ENCODE assay signal across 8 mouse cellular contexts in the genomic region with DNA sequence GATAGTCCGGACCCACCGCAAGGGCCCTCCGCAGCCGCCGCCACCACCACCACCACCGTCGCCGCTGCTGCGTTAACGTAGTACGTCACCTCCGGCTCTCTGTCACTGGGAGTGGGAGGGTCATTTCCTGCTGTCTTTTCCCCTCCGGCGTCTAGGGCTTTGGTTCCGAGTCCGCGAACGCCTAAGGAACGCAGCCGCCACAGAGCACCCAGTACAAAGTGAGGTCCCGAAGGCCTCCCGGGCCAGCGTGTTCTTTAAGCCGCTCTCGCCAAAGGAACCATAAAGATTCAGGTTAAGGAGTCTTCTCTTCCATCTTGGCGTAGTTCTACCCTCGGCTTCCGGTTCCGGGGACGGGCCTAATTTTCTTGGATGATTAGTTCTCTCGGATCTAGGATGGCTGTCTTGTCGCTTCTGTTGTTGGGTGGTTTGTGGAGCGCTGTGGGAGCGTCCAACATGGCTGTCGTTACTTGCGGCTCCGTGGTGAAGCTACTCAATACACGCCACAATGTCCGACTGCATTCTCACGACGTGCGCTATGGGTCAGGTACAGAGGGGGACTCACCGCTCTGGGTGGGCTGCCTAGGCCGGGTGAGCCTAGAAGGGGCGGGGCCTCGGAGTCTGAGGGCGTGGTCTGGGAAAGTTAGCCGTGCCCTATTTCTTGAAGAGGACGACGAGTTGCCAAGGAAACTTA. TPM values are rescaled to one million over a fixed set of nuclear protein-coding genes. Genes with fewer than 3 reads are reported as not detected.
DNase-seq lines count a peak whose midpoint lies in the region; ATAC-seq and TF ChIP-seq lines count a peak whose summit lies in the region.

A gene (plus strand): TSS at position 120 of the 691 bp plus-strand sequence.
A gene (minus strand): TSS at position 361 of the 691 bp plus-strand sequence.

- H3K36me3 ChIP-seq in forebrain, embryonic 10.5 days (replicated peaks): peaks cover 31% of the 10 kb centered on the region
- H3K36me3 ChIP-seq in heart, embryonic 15.5 days: peaks cover 7% of the 10 kb centered on the region; the same call in 1 of the 2 replicates
- peaks cover under 1% of the 10 kb centered on the region for H3K36me3 ChIP-seq in liver, embryonic 14.5 days (replicated peaks; ENCODE audit: control insufficient read depth, insufficient read depth, low read depth)
- H3K36me3 ChIP-seq in neural tube, embryonic 11.5 days (ENCODE audit: control insufficient read depth, insufficient read depth, low read length): no peaks in the 10 kb centered on the region; the same call in 1 of the 2 replicates
- H3K36me3 ChIP-seq in stomach, postnatal 0 days (ENCODE audit: control insufficient read depth, insufficient read depth, low read length): no peaks in the 10 kb centered on the region

- peak within 1 kb of the TSS; percentile 82 for H3K4me2 ChIP-seq in heart, embryonic 15.5 days
- peak within 1 kb of the TSS; percentile 86 for H3K4me2 ChIP-seq in liver, embryonic 14.5 days (ENCODE audit: low read depth)
- H3K4me2 ChIP-seq in neural tube, embryonic 11.5 days (ENCODE audit: low read depth): peak within 1 kb of the TSS; percentile 83
- peak within 1 kb of the TSS; percentile 77 for H3K4me2 ChIP-seq in stomach, postnatal 0 days (replicated peaks; ENCODE audit: low read depth)

- no peaks in the 10 kb centered on the region for H3K27me3 ChIP-seq in forebrain, embryonic 10.5 days (ENCODE audit: poor library complexity, severe bottlenecking)
- no peaks in the 10 kb centered on the region for H3K27me3 ChIP-seq in heart, embryonic 15.5 days
- H3K27me3 ChIP-seq in liver, embryonic 14.5 days (ENCODE audit: control insufficient read depth, insufficient read depth, low read length): no peaks in the 10 kb centered on the region
- no peaks in the 10 kb centered on the region for H3K27me3 ChIP-seq in neural tube, embryonic 11.5 days (ENCODE audit: control insufficient read depth, insufficient read depth, low read length)
- H3K27me3 ChIP-seq in stomach, postnatal 0 days (ENCODE audit: control insufficient read depth, insufficient read depth, low read length): no peaks in the 10 kb centered on the region

- under 1% methylated on average over 50 of the region's 50 CpGs for WGBS in forebrain, embryonic 10.5 days
- WGBS in heart, embryonic 15.5 days: under 1% methylated on average over 50 of the region's 50 CpGs
- WGBS in liver, embryonic 14.5 days (ENCODE audit: insufficient replicate concordance): under 1% methylated on average over 50 of the region's 50 CpGs
- under 1% methylated on average over 44 of the region's 50 CpGs for WGBS in neural tube, embryonic 11.5 days
- WGBS in stomach, postnatal 0 days: 0% methylated on average over 50 of the region's 50 CpGs

- peaks cover 36% of the 10 kb centered on the region for H3K4me1 ChIP-seq in forebrain, embryonic 10.5 days
- H3K4me1 ChIP-seq in heart, embryonic 15.5 days (replicated peaks): peaks cover 32% of the 10 kb centered on the region
- H3K4me1 ChIP-seq in liver, embryonic 14.5 days (replicated peaks; ENCODE audit: control insufficient read depth in 2 of 2, insufficient read depth in 2 of 2, low read length in 1 of 2): peaks cover 15 to 17% of the 10 kb centered on the region in 2 experiments
- H3K4me1 ChIP-seq in neural tube, embryonic 11.5 days (ENCODE audit: control insufficient read depth, insufficient read depth, low read length): peaks cover 12% of the 10 kb centered on the region
- H3K4me1 ChIP-seq in stomach, postnatal 0 days (replicated peaks; ENCODE audit: control insufficient read depth, insufficient read depth): 0 out of 2 replicates have a peak, but pooled peaks cover 2% of the 10 kb centered on the region

- peak; percentile 84 for ATAC-seq in CD4-positive, CD25-positive, alpha-beta regulatory T cell, adult 4 months
- peak; percentile 93 for ATAC-seq in heart, embryonic 15.5 days (replicated peaks; ENCODE audit: insufficient number of reproducible peaks, insufficient read depth, low FRiP score, low read depth)
- peak; percentile 92 for ATAC-seq in liver, embryonic 14.5 days (ENCODE audit: insufficient read depth)
- ATAC-seq in neural tube, embryonic 11.5 days (ENCODE audit: insufficient read depth, low FRiP score, low TSS enrichment): peak; percentile 92
- peak; percentile 87 for ATAC-seq in stomach, postnatal 0 days (ENCODE audit: low FRiP score, low TSS enrichment)

- peak within 1 kb of the TSS; percentile 91 for H3K4me3 ChIP-seq in forebrain, embryonic 10.5 days
- peak within 1 kb of the TSS; percentile 99 for H3K4me3 ChIP-seq in heart, embryonic 15.5 days
- H3K4me3 ChIP-seq in liver, embryonic 14.5 days (ENCODE audit: insufficient read depth in 1 of 2, low read depth in 2 of 2, low read length in 2 of 2): peak within 1 kb of the TSS; percentile 76 to 95
- peak within 1 kb of the TSS; percentile 97 for H3K4me3 ChIP-seq in neural tube, embryonic 11.5 days (ENCODE audit: low read depth, low read length)
- peak within 1 kb of the TSS; percentile 87 for H3K4me3 ChIP-seq in stomach, postnatal 0 days (ENCODE audit: low read depth, low read length)

- H3K9ac ChIP-seq in heart, embryonic 15.5 days: peak within 1 kb of the TSS; percentile 97
- H3K9ac ChIP-seq in liver, embryonic 14.5 days (replicated peaks): peak within 1 kb of the TSS; percentile 84
- peak within 1 kb of the TSS; percentile 91 for H3K9ac ChIP-seq in neural tube, embryonic 11.5 days (ENCODE audit: low read length)
- peak within 1 kb of the TSS; percentile 98 for H3K9ac ChIP-seq in stomach, postnatal 0 days (ENCODE audit: low read length)

- peak; percentile 85 for DNase-seq in c-Kit-negative CD71-positive TER-119-positive erythroid progenitor cells, embryonic 14.5 days (ENCODE audit: low read depth, low spot score)
- DNase-seq in forebrain, embryonic 10.5 days (ENCODE audit: extremely low spot score, low spot score): peak; percentile 97
- DNase-seq in kidney, postnatal 25 days: peak; percentile 93 to 95
- peak; percentile 79 to 92 (median 86) for DNase-seq in liver, embryonic 14.5 days (ENCODE audit: low read depth in 3 of 3, low spot score in 3 of 3)
- DNase-seq in neural tube, embryonic 11.5 days (ENCODE audit: low spot score): peak; percentile 93
- peak; percentile 92 for DNase-seq in stomach, postnatal 0 days (ENCODE audit: low spot score)

- TF ChIP-seq EP300 in liver, embryonic 14.5 days (IDR thresholded peaks at IDR 0.05; ENCODE audit: low read depth): no peak
- peak; percentile 64 for TF ChIP-seq EP300 in stomach, postnatal 0 days (optimal IDR thresholded peaks at IDR 0.05)

- TF ChIP-seq CTCF in liver, embryonic 14.5 days (IDR thresholded peaks at IDR 0.05; ENCODE audit: low read depth): no peak
- peak; percentile 26; the same call in 1 of the 2 replicates for TF ChIP-seq CTCF in stomach, postnatal 0 days (IDR thresholded peaks at IDR 0.05; ENCODE audit: low read depth)

- H3K9me3 ChIP-seq in forebrain, embryonic 10.5 days: no peaks in the 10 kb centered on the region
- H3K9me3 ChIP-seq in heart, embryonic 15.5 days (replicated peaks): no peaks in the 10 kb centered on the region
- H3K9me3 ChIP-seq in liver, embryonic 14.5 days (ENCODE audit: control insufficient read depth, low read length): no peaks in the 10 kb centered on the region
- no peaks in the 10 kb centered on the region for H3K9me3 ChIP-seq in neural tube, embryonic 11.5 days (ENCODE audit: control insufficient read depth, low read length)
- no peaks in the 10 kb centered on the region for H3K9me3 ChIP-seq in stomach, postnatal 0 days (ENCODE audit: control insufficient read depth, low read length)

- peak within 1 kb of the TSS; percentile 91 for H3K27ac ChIP-seq in forebrain, embryonic 10.5 days
- peak within 1 kb of the TSS; percentile 98 for H3K27ac ChIP-seq in heart, embryonic 15.5 days
- peak within 1 kb of the TSS; percentile 88 for H3K27ac ChIP-seq in liver, embryonic 14.5 days
- peak within 1 kb of the TSS; percentile 63 for H3K27ac ChIP-seq in neural tube, embryonic 11.5 days (ENCODE audit: low read depth, low read length)
- H3K27ac ChIP-seq in stomach, postnatal 0 days (replicated peaks): peak within 1 kb of the TSS; percentile 98

RNA-seq across cellular contexts. Expression of the first gene that starts in this region (rescaled TPM):
- 100 to 1,000 TPM in 1 of 2 experiments, 10 to 100 TPM in 1; 95.5 to 102 TPM for polyA plus RNA-seq in CD4-positive, CD25-positive, alpha-beta regulatory T cell, adult 4 months (2017; shearing (Covaris generic))
- polyA plus RNA-seq in forebrain, embryonic 10.5 days (2016; fragmentation: Nextera tagmentation; extraction: Ambion mirVana): 42.9 and 43.3 TPM in 2 replicates
- 52.5 and 59.4 TPM in 2 replicates for polyA plus RNA-seq in heart, embryonic 15.5 days (2015; fragmentation: Nextera tagmentation; extraction: Ambion mirVana)
- polyA plus RNA-seq in liver, embryonic 14.5 days (2012; rRNA removed): 31.6 and 34.3 TPM in 2 replicates
- polyA plus RNA-seq in liver, embryonic 14.5 days (2014; fragmentation: Nextera tagmentation; extraction: Ambion mirVana): 30.7 and 30.8 TPM in 2 replicates
- 60.1 and 62.5 TPM in 2 replicates for polyA plus RNA-seq in neural tube, embryonic 11.5 days (2014; fragmentation: Nextera tagmentation; extraction: Ambion mirVana)
- 103 and 106 TPM in 2 replicates for polyA plus RNA-seq in stomach, postnatal 0 days (2015; fragmentation: Nextera tagmentation; extraction: Ambion mirVana)

RNA-seq across cellular contexts. Expression of the second gene that starts in this region (rescaled TPM):
- polyA plus RNA-seq in CD4-positive, CD25-positive, alpha-beta regulatory T cell, adult 4 months (2017; shearing (Covaris generic)): 10 to 100 TPM; 18.2 to 32.4 TPM
- 37.1 and 39.2 TPM in 2 replicates for polyA plus RNA-seq in forebrain, embryonic 10.5 days (2016; fragmentation: Nextera tagmentation; extraction: Ambion mirVana)
- 12.9 and 18.6 TPM in 2 replicates for polyA plus RNA-seq in heart, embryonic 15.5 days (2015; fragmentation: Nextera tagmentation; extraction: Ambion mirVana)
- polyA plus RNA-seq in liver, embryonic 14.5 days (2012; rRNA removed): 7.4 and 8.4 TPM in 2 replicates
- polyA plus RNA-seq in liver, embryonic 14.5 days (2014; fragmentation: Nextera tagmentation; extraction: Ambion mirVana): 7.4 and 7.8 TPM in 2 replicates
- 35.4 and 36.7 TPM in 2 replicates for polyA plus RNA-seq in neural tube, embryonic 11.5 days (2014; fragmentation: Nextera tagmentation; extraction: Ambion mirVana)
- polyA plus RNA-seq in stomach, postnatal 0 days (2015; fragmentation: Nextera tagmentation; extraction: Ambion mirVana): 11.1 and 11.7 TPM in 2 replicates

Comparison
In these comparisons a context has a peak if more than half of its experiments do, and no peak if none do; other contexts are left out.
1. Peak in every context shown above with its lines: DNase-seq, ATAC-seq, H3K4me3 ChIP-seq and H3K27ac ChIP-seq.